Mouse (Mus musculus) gastrocnemius, postnatal 14 days (tissue): ENCODE data around the gene Psg27. TPM values are rescaled to one million over a fixed set of nuclear protein-coding genes. Genes with fewer than 3 reads are reported as not detected.
"Not testable (repeated sequence)": the region's sequence is repeated elsewhere in the genome, so short reads cannot be mapped to it uniquely, and the experiment has no call there.

ENCODE experiments used
- DNase-seq: peaks from one replicate; pipeline ENCODE4 v3.0.0; 2021; ENCODE audit warnings: mixed read lengths
- intact Hi-C: fragments of 180-260 bp; cut with DNase I; formaldehyde crosslinking; loops from one replicate; pipeline ENCODE4 v1.15.1; 2025; ENCODE audit warnings: low total_unique reads
- long read RNA-seq, 2 experiments: library from polyadenylated mRNA; stranded (forward); transcript quantifications; one replicate each; pipeline ENCODE4 v2.0.0; 2021
- total RNA-seq, 2 experiments: library from RNA; stranded (reverse); gene quantifications; 2 replicates each; pipeline ENCODE4 v1.2.3; 2021

Psg27 gene
- total RNA-seq, result not detected
- long read RNA-seq, experiment 1, result 0 reads
- long read RNA-seq, experiment 2, result 0 reads

- DNase-seq, result no peak
- intact Hi-C loops, result no loop called here
Observed at GRCm38 (mm10) chr7:18567205-18567604, at the start of gene Psg27. Psg27 (minus strand) TSS chr7:18567305.

DNA sequence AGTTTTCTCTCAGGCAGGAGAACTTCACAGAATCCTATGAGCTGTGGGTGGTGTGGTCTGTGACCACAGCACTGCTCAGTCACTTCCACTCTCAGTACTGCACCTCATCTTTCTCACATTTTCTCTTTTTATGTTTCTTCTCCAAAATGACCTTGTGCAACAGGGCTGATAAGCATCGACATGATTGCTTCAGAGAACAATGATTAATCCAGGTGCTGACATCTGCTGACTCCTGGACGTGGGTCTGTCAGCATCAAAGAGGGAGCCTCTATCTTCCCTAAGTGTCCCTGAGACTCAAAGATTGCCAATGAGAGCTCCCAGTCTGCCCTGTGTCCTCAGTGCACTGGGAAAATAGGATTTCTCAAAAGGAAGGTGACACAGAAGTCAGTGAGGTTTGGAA, 49.3 kb upstream of the Psg27 start, which contains the start of gene Psg23:
Gene Psg23 (minus strand): TSS at position 101 of the 400 bp plus-strand sequence.
- intact Hi-C loops, DNase-seq: not testable (repeated sequence)

GRCm38 (mm10) chr7:18559850-18560249, 7.3 kb downstream of the Psg27 start:
- no peak for DNase-seq
- intact Hi-C loops, result no loop called here

- intact Hi-C loops, DNase-seq: not testable (repeated sequence)
Observed at GRCm38 (mm10) chr7:18555751-18556150, 11.4 kb downstream of the Psg27 start.

DNA sequence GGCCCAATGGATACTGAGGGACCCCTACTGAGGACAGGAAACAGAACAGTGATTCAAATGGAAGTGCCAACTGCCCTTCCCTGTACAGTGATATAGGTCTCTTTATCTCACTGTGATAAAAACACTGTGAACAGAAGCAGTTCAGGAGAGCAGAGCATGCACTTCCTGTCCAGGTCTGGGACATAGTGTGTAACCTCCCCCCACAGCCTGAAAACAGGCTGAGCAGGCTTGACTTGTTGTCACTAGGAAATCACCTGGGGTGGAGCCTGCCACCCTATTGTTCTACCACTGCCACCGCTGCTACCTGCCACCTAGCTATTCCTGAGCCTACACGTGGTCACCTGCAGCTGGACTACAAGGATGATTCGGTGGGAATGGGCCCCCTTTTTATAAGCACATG, 33.7 kb downstream of the Psg27 start:
- no peak for DNase-seq
- intact Hi-C loops, result no loop called here

GRCm38 (mm10) chr7:18532169-18532568, 34.9 kb downstream of the Psg27 start, which contains the start of gene Psg25:
Psg25 (minus strand) TSS chr7:18532269.
- intact Hi-C loops, result no loop called here

DNA sequence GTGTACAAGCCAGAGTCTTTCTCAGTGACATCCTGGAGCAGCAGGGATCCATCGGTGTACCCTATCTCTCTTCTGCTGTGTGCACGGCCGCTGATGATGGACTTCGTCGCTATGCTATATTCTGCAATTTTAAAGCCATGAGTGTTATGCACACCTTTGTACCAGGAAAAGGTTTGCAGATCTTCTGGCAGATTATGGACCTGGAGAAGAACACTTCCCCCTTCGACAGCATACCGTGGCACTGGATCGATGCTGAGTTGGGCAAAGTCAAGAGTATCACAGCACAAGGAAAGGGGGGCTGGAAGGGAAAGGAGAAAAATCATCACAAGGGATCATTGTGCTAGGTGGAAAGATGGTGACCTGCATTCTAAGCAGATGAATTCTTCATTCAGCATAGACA, 42.4 kb downstream of the Psg27 start:
- intact Hi-C loops, result no loop called here
- DNase-seq, result no peak

More at GRCm38 (mm10) chr7:18532169-18532568, 34.9 kb downstream of the Psg27 start, which contains the start of gene Psg25:
- no peak for DNase-seq

DNA sequence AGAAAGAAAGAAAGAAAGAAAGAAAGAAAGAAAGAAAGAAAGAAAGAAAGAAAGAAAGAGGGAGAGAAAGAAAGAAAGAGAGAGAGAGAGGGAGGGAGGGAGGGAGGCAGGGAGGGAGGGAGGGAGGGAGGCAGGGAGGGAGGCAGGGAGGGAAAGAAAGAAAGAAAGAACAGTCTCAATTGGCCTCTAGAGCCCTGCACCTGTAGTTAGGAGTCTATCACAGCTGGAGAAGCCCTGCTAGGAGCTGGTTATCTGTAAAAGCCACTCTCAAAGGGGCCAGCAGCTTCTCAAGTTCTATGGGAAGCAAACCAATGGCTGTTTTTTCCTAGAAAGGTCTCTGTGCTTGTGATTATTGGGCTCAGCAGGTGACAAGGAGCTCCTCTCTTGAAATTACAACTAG, 54.3 kb downstream of the Psg27 start:
- intact Hi-C loops, DNase-seq: not testable (repeated sequence)

- DNase-seq, intact Hi-C loops: not testable (repeated sequence)
Observed at GRCm38 (mm10) chr7:18512417-18512816, 54.7 kb downstream of the Psg27 start.

DNA sequence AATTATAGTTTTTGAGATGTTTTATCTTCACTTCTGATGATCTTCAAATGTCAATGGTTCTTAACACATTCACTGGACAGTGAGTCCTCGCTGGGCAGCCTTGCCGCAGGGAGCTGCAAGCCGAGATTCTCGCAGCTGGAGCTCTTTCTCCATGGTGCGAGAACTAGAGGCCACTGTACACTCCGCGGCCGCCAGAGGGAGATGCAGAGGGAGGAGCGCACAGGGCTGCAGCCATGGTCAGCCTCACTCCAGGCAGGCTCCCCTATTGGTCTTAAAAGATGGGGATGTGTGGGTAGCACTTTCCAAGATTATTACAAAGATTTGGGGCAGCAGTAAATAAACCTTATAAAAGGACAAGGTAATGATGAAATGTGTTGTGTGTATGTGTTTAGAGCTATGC, 55.6 kb downstream of the Psg27 start:
- no peak for DNase-seq
- intact Hi-C loops, result no loop called here

Other genes with a start within 250 kb of the Psg27 start
- gene Psg18, start 212.3 kb downstream of the Psg27 start, total RNA-seq, result not detected
- gene Psg28, start 135.3 kb downstream of the Psg27 start, total RNA-seq, result not detected
- not detected for gene Psg26, start 83.1 kb downstream of the Psg27 start, total RNA-seq
- not detected for gene Psg25, start 35.0 kb downstream of the Psg27 start, total RNA-seq
- gene Psg23, start 49.2 kb upstream of the Psg27 start, total RNA-seq, result not detected
- not detected for gene Psg21, start 89.4 kb upstream of the Psg27 start, total RNA-seq
- not detected for gene Psg20, start 118.9 kb upstream of the Psg27 start, total RNA-seq
- gene Psg22, start 150.8 kb upstream of the Psg27 start, total RNA-seq, result not detected
- gene Psg19, start 231.2 kb upstream of the Psg27 start, total RNA-seq, result not detected